Mouse (Mus musculus) G1E (cell line): ENCODE results near the gene Dhrs3. TPM values are rescaled to one million over a fixed set of nuclear protein-coding genes. Genes with fewer than 3 reads are reported as not detected.

Experiments used
- ATAC-seq: 2 replicates; pipeline ENCODE4 v1.8.0; 2016; ENCODE audit warnings: mild to moderate bottlenecking; ENCODE audit not compliant: insufficient number of reproducible peaks, poor library complexity, low FRiP score, severe bottlenecking; ENCODE audit errors: extremely low read depth
- DNase-seq: peaks from one replicate; pipeline ENCODE4 v3.0.0; 2012; ENCODE audit warnings: low spot score
- H3K27me3 ChIP-seq: 2 replicates; pipeline ENCODE4 v1.6.1; 2012; ENCODE audit warnings: mild to moderate bottlenecking, low read length, inconsistent platforms; ENCODE audit not compliant: insufficient read depth
- H3K36me3 ChIP-seq: replicated peaks from 2 replicates; pipeline ENCODE3; 2012; ENCODE audit warnings: mild to moderate bottlenecking, inconsistent platforms
- H3K4me1 ChIP-seq: 2 replicates; pipeline ENCODE4 v1.6.1; 2012; ENCODE audit warnings: low read depth, low read length, inconsistent platforms, mixed read lengths; ENCODE audit not compliant: insufficient read depth
- H3K4me3 ChIP-seq: 2 replicates; pipeline ENCODE4 v1.5.1; 2012; ENCODE audit warnings: low read depth, mild to moderate bottlenecking, inconsistent platforms, low read length, moderate library complexity, mixed read lengths
- H3K9me3 ChIP-seq: replicated peaks from 2 replicates; pipeline ENCODE4 v1.6.1; 2012; ENCODE audit warnings: inconsistent platforms
- CTCF ChIP-seq: IDR thresholded peaks from 2 replicates; pipeline ENCODE4 v1.5.1; 2012; ENCODE audit warnings: low read depth, low read length, inconsistent platforms, mixed read lengths
- GATA1 ChIP-seq: IDR thresholded peaks from 2 replicates; pipeline ENCODE4 v1.6.1; 2012; ENCODE audit warnings: borderline replicate concordance, low read length, inconsistent platforms, mixed read lengths
- GATA2 ChIP-seq: IDR thresholded peaks from 2 replicates; pipeline ENCODE4 v1.6.1; 2012; ENCODE audit warnings: low read depth, low read length, inconsistent platforms, borderline replicate concordance
- POLR2AphosphoS5 ChIP-seq: IDR thresholded peaks from 2 replicates; pipeline ENCODE4 v1.6.1; 2012; ENCODE audit warnings: low read depth, low read length, inconsistent platforms; ENCODE audit not compliant: insufficient replicate concordance
- TAL1 ChIP-seq: conservative IDR thresholded peaks from 2 replicates; pipeline ENCODE4 v1.6.1; 2012; ENCODE audit warnings: low read depth, low read length, inconsistent platforms, mixed read lengths
- polyA plus RNA-seq: library from polyadenylated mRNA; stranded (reverse); fragments of >175 nt; gene quantifications from 2 replicates; pipeline ENCODE4 v1.2.3, GENCODE M21; 2012
- total RNA-seq, 2 experiments: library from RNA; stranded (forward) in 1 of 2; stranded (reverse) in 1 of 2; fragments of 200-1000 nt in 1 of 2; fragments of >200 nt in 1 of 2; fragmentation: Nextera tagmentation in 1 of 2; gene quantifications; 2 replicates each; pipeline ENCODE4 v1.2.3; 2014 to 2017

Dhrs3 gene
- total and polyA plus RNA-seq, 3 experiments: 0.36 to 20.9 (median 4.4) TPM

GRCm38 (mm10) chr4:144893561-144894486 lies 1.2 kb downstream of the Dhrs3 start:
- ATAC-seq (no peak), DNase-seq (no peak)
- TF ChIP-seq TAL1 (no peak), POLR2AphosphoS5 (no peak), CTCF (no peak), GATA1 (no peak), GATA2 (no peak)
- no peaks in the 10 kb centered on the region for H3K36me3 ChIP-seq
- H3K4me3 ChIP-seq: peak overlapping the region; percentile 60
- H3K4me1 ChIP-seq: peaks cover 27% of the 10 kb centered on the region
- peaks cover 6% of the 10 kb centered on the region; the same call in 1 of the 2 replicates for H3K9me3 ChIP-seq
- peaks cover 18% of the 10 kb centered on the region; the same call in 1 of the 2 replicates for H3K27me3 ChIP-seq

- Histone ChIP-seq H3K4me1 (peaks cover 27% of the 10 kb centered on the region), H3K9me3 (peaks cover 6% of the 10 kb centered on the region; the same call in 1 of the 2 replicates), H3K4me3 (no peak overlapping the region), H3K27me3 (peaks cover 17% of the 10 kb centered on the region; the same call in 1 of the 2 replicates), H3K36me3 (no peaks in the 10 kb centered on the region)
- no peak for DNase-seq
- no peak for ATAC-seq
- TF ChIP-seq TAL1 (no peak), POLR2AphosphoS5 (no peak), GATA1 (no peak), GATA2 (no peak), CTCF (no peak)
These were observed 2.0 kb downstream of the Dhrs3 start for GRCm38 (mm10) chr4:144894487-144895210.

GRCm38 (mm10) chr4:144895211-144895590 lies 2.6 kb downstream of the Dhrs3 start:
- H3K4me1 ChIP-seq: peaks cover 27% of the 10 kb centered on the region
- ATAC-seq (no peak), DNase-seq (no peak)
- peaks cover 17% of the 10 kb centered on the region; the same call in 1 of the 2 replicates for H3K27me3 ChIP-seq
- H3K36me3 ChIP-seq: no peaks in the 10 kb centered on the region
- no peak for TF ChIP-seq TAL1
- TF ChIP-seq CTCF: no peak
- no peak for TF ChIP-seq GATA1
- no peak for TF ChIP-seq GATA2
- H3K4me3 ChIP-seq: no peak overlapping the region
- peaks cover 6% of the 10 kb centered on the region; the same call in 1 of the 2 replicates for H3K9me3 ChIP-seq

- no peak for ATAC-seq
- H3K27me3 ChIP-seq: peaks cover 17% of the 10 kb centered on the region; the same call in 1 of the 2 replicates
These were observed 3.7 kb downstream of the Dhrs3 start for GRCm38 (mm10) chr4:144896321-144896720.

GRCm38 (mm10) chr4:144898036-144898649 lies 5.5 kb downstream of the Dhrs3 start:
- no peak for DNase-seq
- H3K4me1 ChIP-seq: peaks cover 14% of the 10 kb centered on the region
- no peak overlapping the region for H3K4me3 ChIP-seq
- H3K9me3 ChIP-seq: peaks cover 6% of the 10 kb centered on the region; the same call in 1 of the 2 replicates
- TF ChIP-seq POLR2AphosphoS5 (no peak), GATA2 (no peak), TAL1 (no peak), GATA1 (no peak), CTCF (no peak)
- peaks cover 13% of the 10 kb centered on the region; the same call in 1 of the 2 replicates for H3K27me3 ChIP-seq
- no peak for ATAC-seq
- H3K36me3 ChIP-seq: no peaks in the 10 kb centered on the region

More at GRCm38 (mm10) chr4:144896321-144896720, 3.7 kb downstream of the Dhrs3 start:
- DNase-seq: no peak
- Histone ChIP-seq H3K4me1 (peaks cover 19% of the 10 kb centered on the region), H3K4me3 (no peak overlapping the region), H3K9me3 (peaks cover 6% of the 10 kb centered on the region; the same call in 1 of the 2 replicates), H3K36me3 (no peaks in the 10 kb centered on the region)
- TF ChIP-seq CTCF (no peak), GATA1 (no peak), POLR2AphosphoS5 (no peak), GATA2 (no peak), TAL1 (no peak)
